Mouse (Mus musculus) bone marrow macrophage, adult 2 months (primary cell): ENCODE data around the gene Lrr1. TPM values are rescaled to one million over a fixed set of nuclear protein-coding genes. Genes with fewer than 3 reads are reported as not detected.
"Not testable (repeated sequence)": the region's sequence is repeated elsewhere in the genome, so short reads cannot be mapped to it uniquely, and the experiment has no call there.

Experiments used
- H3K27ac ChIP-seq: 2 replicates; pipeline ENCODE4 v1.5.1; 2012; ENCODE audit warnings: low read depth, low read length; ENCODE audit not compliant: insufficient read depth
- H3K4me1 ChIP-seq: 2 replicates; pipeline ENCODE4 v1.6.1; 2012; ENCODE audit warnings: low read length; ENCODE audit not compliant: control insufficient read depth, insufficient read depth
- H3K4me3 ChIP-seq: 2 replicates; pipeline ENCODE4 v1.5.1; 2012; ENCODE audit warnings: mild to moderate bottlenecking, low read length, moderate library complexity; ENCODE audit not compliant: insufficient read depth
- CTCF ChIP-seq: IDR thresholded peaks from 2 replicates; pipeline ENCODE4 v1.5.1; 2012; ENCODE audit warnings: low read depth, mild to moderate bottlenecking, low read length, moderate library complexity
- POLR2A ChIP-seq: IDR thresholded peaks from 2 replicates; pipeline ENCODE4 v1.6.1; 2012; ENCODE audit warnings: mild to moderate bottlenecking, low read depth, low read length, borderline replicate concordance
- polyA plus RNA-seq: library from polyadenylated mRNA; stranded (reverse); fragments of >200 nt; gene quantifications from 2 replicates; pipeline ENCODE4 v1.2.4, GENCODE M21; 2012; ENCODE audit not compliant: missing spikeins, insufficient read depth, insufficient read length

Gene Lrr1
- polyA plus RNA-seq, 1 experiment = 5.7 TPM

GRCm38 (mm10) chr12:69164904-69165303 lies 3.7 kb upstream of the Lrr1 start:
- TF ChIP-seq POLR2A = no peak
- TF ChIP-seq CTCF = no peak
- no peak overlapping the region for H3K27ac ChIP-seq
- H3K4me1 ChIP-seq = peaks cover 3% of the 10 kb centered on the region
- H3K4me3 ChIP-seq = no peak overlapping the region

DNA sequence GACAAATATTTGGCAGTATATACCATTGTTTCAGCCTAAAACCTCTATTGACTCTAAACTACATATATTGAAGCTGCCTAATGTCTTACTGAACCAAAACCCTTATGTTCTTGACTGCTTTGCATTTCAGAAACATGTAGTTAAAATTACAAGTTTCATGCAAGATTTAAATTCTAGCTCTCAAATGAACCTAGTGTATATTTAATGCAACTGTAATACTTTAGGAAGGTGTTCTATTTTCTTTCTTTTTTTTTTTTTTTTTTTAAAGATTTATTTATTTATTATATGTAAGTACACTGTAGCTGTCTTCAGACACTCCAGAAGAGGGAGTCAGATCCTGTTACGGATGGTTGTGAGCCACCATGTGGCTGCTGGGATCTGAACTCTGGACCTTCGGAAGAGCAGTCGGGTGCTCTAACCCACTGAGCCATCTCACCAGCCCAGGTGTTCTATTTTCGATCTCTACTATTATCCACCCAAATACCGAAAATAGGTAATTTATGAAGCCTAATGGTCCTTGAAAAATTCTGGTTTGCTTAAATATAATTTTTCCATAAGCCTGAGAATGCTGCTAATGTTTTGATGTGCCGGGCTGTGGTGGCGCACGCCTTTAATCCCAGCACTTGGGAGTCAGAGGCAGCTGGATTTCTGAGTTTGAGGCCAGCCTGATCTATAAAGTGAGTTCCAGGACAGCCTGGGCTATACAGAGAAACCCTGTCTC lies 1.6 kb upstream of the Lrr1 start:
- not testable (repeated sequence) for H3K4me3 ChIP-seq, H3K27ac ChIP-seq
- H3K4me1 ChIP-seq = peaks cover 17% of the 10 kb centered on the region

DNA sequence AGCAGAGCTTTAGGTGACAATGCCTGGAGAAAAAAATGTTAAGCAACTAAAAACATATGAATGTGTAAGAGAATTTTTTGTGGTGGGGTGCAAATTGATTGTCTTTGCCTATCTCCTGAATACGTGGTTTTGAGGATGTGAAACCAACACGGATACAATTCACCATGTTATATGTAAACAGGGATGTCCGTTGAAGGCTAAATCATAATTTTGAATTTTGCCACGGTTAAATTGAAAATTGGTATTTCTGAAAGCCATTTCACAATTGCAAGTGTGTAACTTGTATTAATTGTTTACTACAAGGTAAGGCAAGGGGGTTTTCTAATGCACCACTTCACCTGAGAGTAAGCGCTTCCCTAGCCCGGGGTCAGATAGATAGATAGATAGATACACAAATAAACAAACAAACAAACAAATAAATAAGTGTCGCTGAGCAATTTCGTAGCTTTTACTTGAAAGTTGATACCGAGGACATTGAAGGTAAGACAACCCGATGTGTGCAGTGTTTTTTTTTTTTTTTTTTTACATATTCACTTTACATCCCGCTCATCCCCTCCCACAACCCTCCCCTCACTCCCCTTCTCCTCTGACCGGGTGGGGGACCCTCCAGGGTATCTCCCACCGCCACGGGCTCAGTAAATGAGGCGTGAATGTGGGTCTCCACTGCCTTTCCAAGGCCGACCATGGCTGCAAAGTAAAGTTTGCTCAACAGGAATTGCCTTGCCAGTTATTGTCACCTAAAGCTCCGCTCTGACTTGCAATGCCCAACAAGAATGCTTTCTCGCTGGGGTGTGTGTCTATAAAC lies 756 bp upstream of the Lrr1 start:
- H3K4me1 ChIP-seq = peaks cover 19% of the 10 kb centered on the region
- no peak for TF ChIP-seq POLR2A
- no peak for TF ChIP-seq CTCF
- H3K4me3 ChIP-seq = peak overlapping the region; percentile 99
- H3K27ac ChIP-seq = no peak overlapping the region

DNA sequence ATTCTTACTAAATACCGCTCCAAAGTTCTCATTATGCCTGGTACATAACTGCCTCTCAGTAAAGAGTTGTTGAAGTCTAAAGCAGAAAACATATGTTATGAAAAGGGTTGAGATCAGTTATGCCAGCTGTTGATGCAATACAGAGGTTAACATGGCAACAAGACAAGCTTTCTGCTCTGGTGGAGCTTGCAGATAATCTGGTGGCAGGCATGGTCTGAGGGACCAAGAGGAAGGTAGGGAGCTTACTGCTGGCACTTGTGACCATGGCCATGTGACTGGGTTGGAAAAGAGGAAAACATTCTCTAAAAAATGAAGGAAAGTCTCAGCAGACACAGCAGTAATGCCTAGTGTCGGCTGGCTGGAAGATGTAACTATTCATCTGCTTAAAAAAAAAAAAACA lies 2.7 kb downstream of the Lrr1 start:
- Histone ChIP-seq H3K27ac (peak overlapping the region; percentile 63), H3K4me3 (no peak overlapping the region), H3K4me1 (peaks cover 19% of the 10 kb centered on the region)
- no peak for TF ChIP-seq CTCF
- no peak for TF ChIP-seq POLR2A

DNA sequence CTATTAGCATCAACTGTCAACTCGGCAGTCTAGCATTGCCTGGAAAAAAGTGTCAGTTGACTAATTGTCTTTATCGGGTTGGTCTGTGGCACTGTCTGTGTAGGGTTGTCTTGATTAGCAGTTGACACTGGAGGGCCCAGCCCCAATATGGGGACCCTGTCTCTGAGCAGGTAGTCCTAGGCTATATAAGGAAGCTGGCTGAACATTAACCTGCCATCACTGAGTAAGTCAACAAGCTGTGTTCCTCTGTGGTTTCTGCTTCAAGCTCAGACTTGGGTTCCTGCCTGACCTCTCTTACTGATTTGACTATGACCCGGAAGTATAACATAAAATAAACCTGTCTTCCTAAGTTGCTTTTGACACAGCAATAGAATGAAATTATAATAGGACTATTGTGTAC lies 7.4 kb downstream of the Lrr1 start:
- TF ChIP-seq CTCF (no peak), POLR2A (no peak)
- H3K4me3 ChIP-seq = no peak overlapping the region
- no peak overlapping the region for H3K27ac ChIP-seq
- H3K4me1 ChIP-seq = peaks cover 12% of the 10 kb centered on the region

DNA sequence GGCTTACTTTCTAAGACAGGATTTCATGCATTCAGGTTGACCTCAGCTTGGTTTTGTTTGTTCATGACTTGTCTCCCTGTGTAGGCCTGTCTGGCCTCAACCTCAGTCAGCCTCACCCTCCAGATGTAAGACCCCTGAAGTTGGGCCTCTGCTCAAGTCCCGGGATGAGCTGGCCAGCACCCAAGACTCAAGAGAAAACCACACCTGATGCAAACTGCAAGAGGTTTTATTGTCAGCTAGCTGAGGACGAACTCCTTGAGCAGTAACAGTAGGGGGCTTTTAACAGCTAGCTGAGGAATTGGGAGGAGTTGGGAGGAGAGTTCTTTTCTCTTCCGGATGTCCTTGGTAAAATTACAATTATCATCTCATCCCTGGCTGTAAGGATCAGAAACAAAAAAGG lies 8.9 kb downstream of the Lrr1 start:
- Histone ChIP-seq H3K4me3 (no peak overlapping the region), H3K27ac (no peak overlapping the region), H3K4me1 (no peaks in the 10 kb centered on the region)
- TF ChIP-seq CTCF (no peak), POLR2A (no peak)

DNA sequence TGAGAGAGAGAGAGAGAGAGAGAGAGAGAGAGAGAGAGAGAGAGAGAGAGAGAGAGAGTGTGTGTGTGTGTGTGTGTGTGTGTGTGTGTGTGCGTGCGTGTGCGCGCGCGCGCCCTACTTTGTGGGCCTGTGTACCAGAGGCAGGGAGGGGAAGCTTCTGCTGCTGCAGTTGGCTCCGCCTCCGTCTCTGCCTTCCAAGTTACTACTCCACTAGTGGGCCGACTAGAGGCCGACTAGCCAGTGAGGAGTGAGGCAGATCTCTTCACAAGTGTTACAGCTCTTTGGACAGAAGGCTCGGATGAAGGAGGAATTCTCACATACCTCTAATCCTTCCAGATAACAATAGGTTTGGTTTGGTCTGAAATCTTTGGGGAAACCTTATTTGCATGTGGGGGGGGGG lies 10.8 kb downstream of the Lrr1 start:
- Histone ChIP-seq H3K27ac (no peak overlapping the region), H3K4me1 (no peaks in the 10 kb centered on the region), H3K4me3 (no peak overlapping the region)
- no peak for TF ChIP-seq CTCF
- no peak for TF ChIP-seq POLR2A

DNA sequence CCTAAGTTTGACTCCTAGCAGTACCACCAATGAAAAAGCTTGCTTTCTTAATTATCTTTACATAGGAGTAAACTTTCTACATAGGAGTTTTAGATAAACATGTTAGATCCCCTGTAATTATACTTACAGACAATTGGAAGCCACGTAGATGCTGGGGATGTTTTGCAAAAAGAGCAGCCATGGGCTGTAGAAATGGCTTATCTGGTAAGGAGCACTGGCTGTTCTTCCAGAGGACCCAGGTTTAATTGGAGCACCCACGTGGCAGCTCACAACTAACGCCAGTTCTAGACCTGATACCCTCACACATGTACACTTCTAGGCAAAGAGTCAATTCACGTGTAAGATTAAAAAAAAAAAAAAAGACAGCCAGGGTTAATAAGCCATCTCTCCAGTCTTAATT lies 13.2 kb downstream of the Lrr1 start:
- Histone ChIP-seq H3K27ac (no peak overlapping the region), H3K4me3 (no peak overlapping the region), H3K4me1 (peaks cover under 1% of the 10 kb centered on the region)
- TF ChIP-seq CTCF (no peak), POLR2A (no peak)

- TF ChIP-seq POLR2A = peak; percentile 69; the same call in 1 of the 2 replicates
- TF ChIP-seq CTCF = no peak
- H3K4me1 ChIP-seq = peaks cover 7% of the 10 kb centered on the region
- H3K27ac ChIP-seq = peak within 1 kb of the TSS; percentile 80
- peak within 1 kb of the TSS; percentile 96 for H3K4me3 ChIP-seq
Measured at GRCm38 (mm10) chr12:69183583-69184308, 15.1 kb downstream of the Lrr1 start, which contains the start of the genes Rpl36al and Mgat2. Rpl36al (minus strand) TSS chr12:69184083. Mgat2 (plus strand) TSS chr12:69184157.
